In genomic region chr7:132729093-132729831, GRCm38 (mm10) we compare ENCODE assay signal across 9 mouse cellular contexts.
A peak's percentile ranks its signal among the peaks of the same experiment; 100 is the strongest.
DNase-seq lines count a peak whose midpoint lies in the region; ATAC-seq and TF ChIP-seq lines count a peak whose summit lies in the region.
"Had no signal": no experiment of that assay in that cellular context is flagged by ENCODE, and none has a peak within 500 bp of the region (broad histone marks: within the 10 kb centered on the region; RNA-seq: fewer than 3 reads in every experiment).

No protein-coding gene starts in this region.

- TF ChIP-seq CTCF in thymus, adult 2 months (IDR thresholded peaks at IDR 0.05; ENCODE audit: borderline replicate concordance, control insufficient read depth, extremely low read depth, insufficient read depth, low read length, poor library complexity) = no peak

- peaks cover 52% of the 10 kb centered on the region for H3K4me1 ChIP-seq in midbrain, embryonic 10.5 days
- H3K4me1 ChIP-seq in midbrain, embryonic 14.5 days (ENCODE audit: control insufficient read depth, insufficient read depth, low read length) = peaks cover 14% of the 10 kb centered on the region; the same call in 1 of the 2 replicates
- H3K4me1 ChIP-seq in liver, embryonic 16.5 days (ENCODE audit: control insufficient read depth, low read depth, low read length) = peaks cover 31% of the 10 kb centered on the region
- H3K4me1 ChIP-seq in thymus, adult 2 months (replicated peaks; ENCODE audit: control insufficient read depth, insufficient read depth, low read length) = peaks cover 3% of the 10 kb centered on the region

- peak overlapping the region; percentile 43; the same call in 1 of the 2 replicates for H3K27ac ChIP-seq in midbrain, embryonic 10.5 days (replicated peaks)
- H3K27ac ChIP-seq in midbrain, embryonic 14.5 days (replicated peaks; ENCODE audit: low read depth, low read length) = no peak overlapping the region
- peak overlapping the region; percentile 48 for H3K27ac ChIP-seq in liver, embryonic 16.5 days (ENCODE audit: low read length)
- H3K27ac ChIP-seq in thymus, adult 2 months (ENCODE audit: control insufficient read depth, insufficient read depth, low read length) = no peak overlapping the region

- no peak overlapping the region for H3K4me3 ChIP-seq in midbrain, embryonic 10.5 days
- H3K4me3 ChIP-seq in midbrain, embryonic 14.5 days (replicated peaks; ENCODE audit: low read depth, low read length) = no peak overlapping the region
- H3K4me3 ChIP-seq in liver, embryonic 16.5 days (ENCODE audit: low read depth, low read length) = no peak overlapping the region
- H3K4me3 ChIP-seq in thymus, adult 2 months (ENCODE audit: control insufficient read depth, insufficient read depth, low read length) = no peak overlapping the region
- H3K4me3 ChIP-seq: erythroblast, embryonic 14.5 days had no signal

- no peak for TF ChIP-seq POLR2A in thymus, adult 2 months (IDR thresholded peaks at IDR 0.05; ENCODE audit: control insufficient read depth, extremely low read depth, insufficient read depth, low read length, poor library complexity)

- no peak for DNase-seq in midbrain, embryonic 10.5 days (ENCODE audit: low spot score)
- DNase-seq in midbrain, embryonic 14.5 days = no peak
- DNase-seq in urinary bladder, postnatal 14 days (ENCODE audit: low spot score) = peak; percentile 82
- DNase-seq in left cerebral cortex, adult 9 months (ENCODE audit: low spot score in 2 of 2) = no peak
- no peak for DNase-seq in thymus, adult 2 months
- DNase-seq in thymus, postnatal 10 days (ENCODE audit: low spot score in 2 of 2) = no peak

- no peaks in the 10 kb centered on the region for H3K27me3 ChIP-seq in midbrain, embryonic 10.5 days (ENCODE audit: low read depth, poor library complexity, severe bottlenecking)
- no peaks in the 10 kb centered on the region for H3K27me3 ChIP-seq in midbrain, embryonic 14.5 days (ENCODE audit: control insufficient read depth, insufficient read depth, low read length)
- H3K27me3 ChIP-seq in liver, embryonic 16.5 days (ENCODE audit: control insufficient read depth, insufficient read depth, low read depth, low read length) = no peaks in the 10 kb centered on the region
- no peaks in the 10 kb centered on the region for H3K27me3 ChIP-seq in thymus, adult 2 months (ENCODE audit: control insufficient read depth, insufficient read depth, low read length)

- H3K4me2 ChIP-seq in midbrain, embryonic 14.5 days (ENCODE audit: low read length) = no peak overlapping the region
- H3K4me2 ChIP-seq in liver, embryonic 16.5 days (ENCODE audit: low read depth, low read length) = no peak overlapping the region

- 82% methylated on average over 4 of the region's 4 CpGs for WGBS in midbrain, embryonic 10.5 days
- 89% methylated on average over 4 of the region's 4 CpGs for WGBS in midbrain, embryonic 14.5 days
- 77% methylated on average over 4 of the region's 4 CpGs for WGBS in liver, embryonic 16.5 days (ENCODE audit: insufficient replicate concordance)
- WGBS in thymus, adult 2 months = 92% methylated on average over 4 of the region's 4 CpGs

- H3K9me3 ChIP-seq in midbrain, embryonic 10.5 days (replicated peaks) = no peaks in the 10 kb centered on the region
- H3K9me3 ChIP-seq in midbrain, embryonic 14.5 days (ENCODE audit: control insufficient read depth, low read length) = no peaks in the 10 kb centered on the region
- H3K9me3 ChIP-seq in liver, embryonic 16.5 days (replicated peaks; ENCODE audit: control insufficient read depth, low read length) = no peaks in the 10 kb centered on the region

- ATAC-seq in midbrain, embryonic 14.5 days (ENCODE audit: low FRiP score, low TSS enrichment) = no peak
- ATAC-seq in granulocyte monocyte progenitor cell, adult 5-6 weeks (replicated peaks; ENCODE audit: poor library complexity, severe bottlenecking) = peak; percentile 58
- ATAC-seq in liver, embryonic 16.5 days (ENCODE audit: low read depth) = peak; percentile 72

- H3K36me3 ChIP-seq in midbrain, embryonic 10.5 days = peaks cover 8% of the 10 kb centered on the region
- peaks cover 3% of the 10 kb centered on the region; the same call in 1 of the 2 replicates for H3K36me3 ChIP-seq in midbrain, embryonic 14.5 days (ENCODE audit: control insufficient read depth, insufficient read depth, low read length)
- peaks cover 7% of the 10 kb centered on the region for H3K36me3 ChIP-seq in liver, embryonic 16.5 days (ENCODE audit: control insufficient read depth, insufficient read depth)
- no peaks in the 10 kb centered on the region for H3K36me3 ChIP-seq in thymus, adult 2 months (ENCODE audit: control insufficient read depth, insufficient read depth, low read length)

- no peak overlapping the region for H3K9ac ChIP-seq in midbrain, embryonic 14.5 days (replicated peaks; ENCODE audit: low read length)
- peak overlapping the region; percentile 5; the same call in 1 of the 2 replicates for H3K9ac ChIP-seq in liver, embryonic 16.5 days (ENCODE audit: low read depth, low read length)

Comparison
In these comparisons a context has a peak if more than half of its experiments do, and no peak if none do; other contexts are left out.
1. H3K27ac ChIP-seq: peak in midbrain, embryonic 10.5 days (single experiment) and liver, embryonic 16.5 days (single experiment); none in midbrain, embryonic 14.5 days (single experiment) and thymus, adult 2 months (single experiment).